12 mouse cellular contexts compared by ENCODE assay signal in genomic region chr5:150333328-150333731, GRCm38 (mm10).
DNase-seq lines count a peak whose midpoint lies in the region; ATAC-seq and TF ChIP-seq lines count a peak whose summit lies in the region.
"Had no signal": no experiment of that assay in that cellular context is flagged by ENCODE, and none has a peak within 500 bp of the region (broad histone marks: within the 10 kb centered on the region; RNA-seq: fewer than 3 reads in every experiment).

No protein-coding gene starts in this region.

- H3K9me3 ChIP-seq in intestine, postnatal 0 days (ENCODE audit: control insufficient read depth) = no peaks in the 10 kb centered on the region
- H3K9me3 ChIP-seq: embryonic facial prominence, embryonic 13.5 days had no signal

- no peaks in the 10 kb centered on the region for H3K27me3 ChIP-seq in intestine, postnatal 0 days (replicated peaks; ENCODE audit: control insufficient read depth, insufficient read depth, low read length)
- H3K27me3 ChIP-seq: embryonic facial prominence, embryonic 13.5 days had no signal

- peak; percentile 16; the same call in 1 of the 2 replicates for ATAC-seq in intestine, postnatal 0 days

- intact Hi-C loops in heart, postnatal 25 days (cut with DNase I) = loop anchor here (5.0 kb wide), 1 partner anchor 36 kb away; no protein-coding TSS in a partner anchor
- intact Hi-C loops in left cerebral cortex, postnatal 14 days (cut with DNase I) = no loop called here

- peak overlapping the region; percentile 21; the same call in 1 of the 2 replicates for H3K4me2 ChIP-seq in intestine, postnatal 0 days (replicated peaks; ENCODE audit: low read depth)
- H3K4me2 ChIP-seq: embryonic facial prominence, embryonic 13.5 days had no signal

- H3K4me3 ChIP-seq in intestine, postnatal 0 days (ENCODE audit: low read depth, low read length) = no peak overlapping the region
- H3K4me3 ChIP-seq: embryonic facial prominence, embryonic 13.5 days had no signal

- H3K36me3 ChIP-seq in intestine, postnatal 0 days (ENCODE audit: control insufficient read depth, insufficient read depth) = no peaks in the 10 kb centered on the region
- H3K36me3 ChIP-seq: embryonic facial prominence, embryonic 13.5 days had no signal

- 41% methylated on average over 10 of the region's 10 CpGs for WGBS in intestine, postnatal 0 days

- no peak for TF ChIP-seq CTCF in intestine, postnatal 0 days (IDR thresholded peaks at IDR 0.05; ENCODE audit: low read depth)

- H3K9ac ChIP-seq in intestine, postnatal 0 days (ENCODE audit: low read depth, low read length) = no peak overlapping the region
- H3K9ac ChIP-seq: embryonic facial prominence, embryonic 13.5 days had no signal

- H3K4me1 ChIP-seq in intestine, postnatal 0 days (replicated peaks; ENCODE audit: control insufficient read depth, insufficient read depth, low read length) = 0 out of 2 replicates have a peak, but pooled peaks cover 6% of the 10 kb centered on the region
- H3K4me1 ChIP-seq: embryonic facial prominence, embryonic 13.5 days had no signal

- DNase-seq in heart, adult 18-20 months = peak; percentile 45 to 52
- DNase-seq in heart, postnatal 25 days (ENCODE audit: low spot score) = no peak
- DNase-seq in 416B (ENCODE audit: low read depth) = peak; percentile 33
- DNase-seq in c-Kit-positive CD71-positive TER-119-positive erythroid progenitor cells, embryonic 14.5 days (ENCODE audit: low spot score) = peak; percentile 13
- no peak for DNase-seq in right cerebral cortex, adult 2 months (ENCODE audit: low spot score in 2 of 2)
- no peak for DNase-seq in left cerebral cortex, postnatal 14 days (ENCODE audit: low spot score in 2 of 2)
- DNase-seq in yolk sac, embryonic 10.5 days (ENCODE audit: low spot score) = no peak
- DNase-seq: cerebellum, adult 8-10 months; kidney, postnatal 4 days; lung, postnatal 4 days had no signal

- H3K27ac ChIP-seq in intestine, postnatal 0 days (ENCODE audit: low read depth, low read length) = no peak overlapping the region
- H3K27ac ChIP-seq: embryonic facial prominence, embryonic 13.5 days had no signal

Comparison
In these comparisons a context has a peak if more than half of its experiments do, and no peak if none do; other contexts are left out.
1. DNase-seq: peak in heart, adult 18-20 months (2 of 2), 416B (single experiment) and c-Kit-positive CD71-positive TER-119-positive erythroid progenitor cells, embryonic 14.5 days (single experiment); none in heart, postnatal 25 days (single experiment), right cerebral cortex, adult 2 months (0 of 2), left cerebral cortex, postnatal 14 days (0 of 2) and yolk sac, embryonic 10.5 days (single experiment).